Mouse (Mus musculus) liver, postnatal 0 days (tissue): ENCODE data around the gene Ppfibp1.

Experiments
- CTCF ChIP-seq: sonication (generic); IDR thresholded peaks from 2 replicates; pipeline ENCODE4 v1.5.1; 2016; ENCODE audit warnings: antibody characterized with exemption, low read depth
- EP300 ChIP-seq: IDR thresholded peaks from 2 replicates; pipeline ENCODE4 v1.6.1; 2016; ENCODE audit warnings: antibody characterized with exemption, low read depth, mild to moderate bottlenecking

DNA sequence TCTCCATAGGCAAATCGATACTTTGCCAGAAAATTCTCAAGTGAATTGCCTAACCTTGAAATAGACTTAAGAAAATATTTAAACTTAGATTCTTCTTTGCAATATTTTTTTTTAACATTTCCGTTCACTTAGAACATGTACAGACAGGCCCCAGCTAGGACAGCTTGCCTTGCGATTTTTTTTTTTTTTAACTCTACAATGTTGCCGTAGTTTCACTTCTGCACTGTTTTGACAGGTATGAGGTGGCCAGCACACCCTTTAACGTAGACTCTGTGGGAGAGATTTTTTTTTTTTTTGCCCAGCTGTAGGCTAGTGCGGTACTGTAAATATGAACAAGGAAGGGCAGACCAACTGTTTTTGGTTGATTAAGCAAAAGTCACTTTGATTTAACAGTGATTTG is 122.1 kb downstream of the Ppfibp1 start:
- TF ChIP-seq CTCF = no peak
- TF ChIP-seq EP300 = no peak
